Mouse (Mus musculus) kidney, postnatal 14 days (tissue): ENCODE data around the gene Ulk4.

Source experiments
- DNase-seq: peaks from one replicate; pipeline ENCODE4 v3.0.0; 2022; ENCODE audit warnings: mixed read lengths

The Ulk4 gene

DNA sequence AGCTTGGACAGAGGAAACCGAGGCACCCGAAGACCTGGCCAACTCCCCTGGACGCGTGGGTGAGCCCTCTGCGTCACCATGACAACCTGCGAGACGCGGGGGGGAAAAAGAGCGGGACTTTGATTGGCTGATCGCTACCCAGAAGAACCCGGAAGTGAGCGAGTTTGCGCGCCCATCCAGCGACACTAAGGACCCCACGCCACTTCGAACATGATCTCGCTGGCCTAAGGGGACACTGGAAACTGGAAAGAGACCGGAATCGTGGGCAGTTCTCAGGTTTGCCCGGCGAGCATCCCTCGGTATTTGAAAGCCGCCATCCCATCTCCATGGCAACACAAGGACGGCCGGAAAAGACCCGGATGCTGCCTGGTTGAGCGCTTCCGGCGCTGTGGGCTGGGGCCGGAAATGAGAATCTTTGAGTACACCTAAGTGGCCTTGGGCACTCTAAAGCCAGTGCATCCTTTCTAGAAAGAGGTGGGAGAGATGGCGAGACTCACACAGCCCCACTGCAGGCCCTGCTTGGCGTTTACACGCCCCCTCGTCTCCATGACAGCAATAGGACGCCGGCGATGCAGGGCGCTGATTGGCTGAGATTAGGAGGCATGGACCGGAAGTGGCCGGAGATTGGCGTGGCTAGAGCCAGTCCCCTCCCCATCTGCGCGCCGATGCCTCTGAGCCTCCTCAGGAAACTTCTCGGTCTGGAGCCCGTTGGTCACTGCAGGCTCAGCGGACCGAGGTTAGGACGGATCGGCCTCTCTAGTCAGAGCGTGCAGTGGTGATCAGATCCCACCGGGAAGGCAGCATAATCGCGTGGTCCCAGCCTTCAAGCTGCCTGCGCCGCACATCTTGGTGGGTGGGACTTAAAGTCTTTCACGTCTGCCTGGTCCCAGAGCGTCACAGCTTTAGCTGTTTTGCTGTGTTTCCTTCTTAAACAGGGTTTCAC is at the start of gene Ulk4:
Gene Ulk4, minus strand, starts transcription at position 80 of the 943 bp plus-strand sequence.
- peak; percentile 95 for DNase-seq

DNA sequence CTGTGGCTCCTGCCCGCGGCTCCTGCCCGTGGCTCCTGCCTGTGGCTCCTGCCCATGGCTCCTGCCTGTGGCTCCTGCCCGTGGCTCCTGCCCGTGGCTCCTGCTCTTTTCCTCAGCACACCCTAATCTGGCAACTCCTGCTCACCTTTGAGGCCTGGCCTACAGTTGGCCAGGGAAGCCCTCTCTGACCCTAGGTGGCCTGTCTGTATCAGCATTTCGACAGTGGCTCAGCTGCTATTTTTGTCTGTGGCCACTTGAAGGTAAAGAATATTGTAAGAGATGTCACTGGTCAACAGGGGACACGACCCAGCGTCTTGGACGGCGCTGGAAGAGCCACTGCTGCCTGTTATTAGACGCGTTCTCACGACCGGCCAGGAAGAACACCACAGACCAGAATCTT is 45.0 kb upstream of the Ulk4 start:
- DNase-seq = no peak

GRCm38 (mm10) chr9:121321118-121321517 is 44.1 kb upstream of the Ulk4 start:
- DNase-seq = no peak

- DNase-seq = no peak
These were observed 43.4 kb upstream of the Ulk4 start for GRCm38 (mm10) chr9:121320433-121320832.

DNA sequence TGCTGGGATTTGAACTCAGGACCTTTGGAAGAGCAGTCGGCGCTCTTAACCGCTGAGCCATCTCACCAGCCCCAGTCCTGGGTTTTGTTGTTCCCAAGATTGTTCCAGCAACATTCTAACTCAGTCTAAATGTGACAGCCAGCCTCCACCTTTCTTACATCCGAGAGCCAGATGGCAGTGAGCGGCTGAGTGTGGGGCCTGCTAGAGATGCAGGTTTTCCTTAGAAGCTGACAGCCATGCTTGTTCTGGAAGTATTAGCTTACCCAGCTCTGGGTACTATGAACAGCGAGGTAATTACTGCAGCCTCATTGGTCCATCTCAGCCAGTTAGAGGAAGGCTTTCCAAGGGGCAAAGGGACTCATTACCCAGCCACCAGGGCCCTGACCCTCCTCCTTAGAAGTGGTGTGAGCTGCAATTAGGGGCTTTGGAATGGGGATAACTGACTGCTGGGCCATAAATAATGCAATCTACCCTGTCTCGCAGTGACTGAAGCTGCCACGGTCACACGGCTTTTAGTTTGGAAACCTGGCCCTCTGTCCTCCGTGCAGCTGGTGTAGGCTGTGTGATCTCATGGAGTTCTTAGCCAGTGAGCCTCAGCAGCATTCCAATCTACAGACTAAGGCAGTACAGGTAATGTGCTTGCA is 42.4 kb upstream of the Ulk4 start:
- DNase-seq = no peak

DNA sequence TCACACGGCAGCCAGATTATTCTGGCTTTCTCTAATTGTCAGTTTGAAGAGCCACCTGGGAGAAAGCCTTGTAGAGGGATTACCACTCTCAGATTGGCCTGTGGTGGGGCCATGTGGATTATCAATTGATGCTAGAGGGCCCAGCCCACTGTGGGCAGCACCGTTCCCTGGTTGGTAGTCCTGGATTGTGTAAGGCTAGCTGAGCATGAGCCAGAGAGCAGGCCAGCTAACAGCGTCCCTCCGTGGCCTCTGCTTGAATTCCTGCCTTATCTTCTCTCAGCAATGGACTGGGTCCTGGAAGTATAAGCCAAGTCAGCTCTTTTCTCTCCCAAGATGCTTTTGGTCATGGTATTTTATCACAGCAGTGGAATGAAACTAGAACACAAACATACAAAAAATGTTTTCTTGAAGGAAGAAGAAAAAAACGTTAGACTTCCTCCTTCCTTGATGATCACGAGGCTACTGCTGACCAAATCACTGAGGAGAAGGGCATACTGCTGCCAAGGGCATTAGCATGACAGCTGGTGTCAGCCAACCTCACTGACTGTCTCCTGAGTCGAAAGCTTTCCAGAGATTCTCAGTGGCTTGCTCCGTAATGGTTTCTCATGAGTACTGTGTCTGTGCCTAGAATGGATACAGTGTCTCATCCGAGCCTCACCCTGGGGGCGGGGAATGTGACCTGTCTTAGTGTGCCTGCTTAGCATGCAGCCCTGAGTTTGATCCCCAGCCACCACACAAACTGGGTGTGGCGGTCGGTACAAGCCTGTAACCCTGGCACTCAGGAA is 39.8 kb upstream of the Ulk4 start:
- DNase-seq = peak; percentile 33

DNA sequence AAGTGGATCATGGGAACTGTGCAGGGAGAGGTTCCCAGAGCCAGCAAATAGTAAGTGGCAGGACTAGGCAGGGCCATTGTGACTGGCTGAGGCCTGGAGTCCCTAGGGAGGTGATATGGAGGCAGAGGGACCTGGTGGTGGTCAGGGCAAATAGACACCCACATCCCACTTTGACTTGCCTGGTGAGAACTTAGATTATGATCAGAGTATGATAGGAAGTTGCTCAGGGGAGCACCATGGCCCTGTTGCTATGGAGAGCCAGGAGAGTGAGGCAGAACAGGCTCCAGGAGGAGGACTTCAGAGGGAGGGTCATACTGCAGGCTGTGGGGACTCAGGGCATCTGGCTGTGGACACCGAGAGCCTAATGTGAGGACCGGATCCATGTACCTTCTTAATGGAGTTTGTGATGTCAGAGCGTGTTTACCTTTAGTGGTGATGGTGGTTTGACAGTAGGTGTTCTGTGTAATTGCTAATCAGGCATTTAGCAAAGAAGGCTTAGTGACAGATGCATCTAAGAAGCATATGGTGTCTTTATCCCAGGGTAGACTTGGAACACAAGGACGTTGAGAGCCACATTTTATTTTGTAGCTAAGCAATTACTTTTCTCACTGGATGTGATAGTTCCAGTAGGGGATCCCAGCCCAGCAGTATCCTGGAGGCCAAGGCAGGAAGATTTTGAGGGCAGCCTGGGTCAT is 39.1 kb upstream of the Ulk4 start:
- no peak for DNase-seq

DNA sequence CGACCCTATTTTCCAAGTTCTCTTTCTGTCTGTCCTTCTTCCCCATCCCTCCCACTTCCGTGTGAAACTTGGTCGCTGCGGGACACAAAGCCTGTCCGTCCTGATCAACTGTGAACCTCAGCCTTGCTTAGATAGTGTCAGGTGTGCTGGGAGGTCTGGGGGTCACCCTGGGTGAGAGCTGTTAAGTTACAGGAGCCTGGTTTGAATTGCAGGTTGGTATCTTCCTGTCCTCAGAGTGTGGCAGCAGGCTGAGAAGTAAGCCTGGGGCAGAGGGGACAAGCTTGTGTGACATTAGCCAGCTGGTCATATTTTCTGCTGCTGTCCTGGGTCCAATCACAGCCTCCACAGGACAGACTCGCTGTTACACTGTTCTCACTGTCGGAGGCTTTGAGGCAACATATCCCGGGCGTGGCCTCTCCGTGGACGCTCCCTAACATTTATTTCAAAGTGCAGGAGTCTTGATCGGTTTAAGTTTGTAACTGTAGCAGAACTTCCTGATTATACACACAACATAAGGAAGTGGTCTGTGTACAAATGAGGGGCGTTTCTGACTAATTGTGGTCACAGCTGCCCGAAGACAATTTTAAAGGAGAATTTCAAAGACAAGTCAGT is 37.6 kb upstream of the Ulk4 start:
- peak; percentile 62 for DNase-seq

GRCm38 (mm10) chr9:121313656-121314374 is 36.8 kb upstream of the Ulk4 start:
- DNase-seq = peak; percentile 90

DNA sequence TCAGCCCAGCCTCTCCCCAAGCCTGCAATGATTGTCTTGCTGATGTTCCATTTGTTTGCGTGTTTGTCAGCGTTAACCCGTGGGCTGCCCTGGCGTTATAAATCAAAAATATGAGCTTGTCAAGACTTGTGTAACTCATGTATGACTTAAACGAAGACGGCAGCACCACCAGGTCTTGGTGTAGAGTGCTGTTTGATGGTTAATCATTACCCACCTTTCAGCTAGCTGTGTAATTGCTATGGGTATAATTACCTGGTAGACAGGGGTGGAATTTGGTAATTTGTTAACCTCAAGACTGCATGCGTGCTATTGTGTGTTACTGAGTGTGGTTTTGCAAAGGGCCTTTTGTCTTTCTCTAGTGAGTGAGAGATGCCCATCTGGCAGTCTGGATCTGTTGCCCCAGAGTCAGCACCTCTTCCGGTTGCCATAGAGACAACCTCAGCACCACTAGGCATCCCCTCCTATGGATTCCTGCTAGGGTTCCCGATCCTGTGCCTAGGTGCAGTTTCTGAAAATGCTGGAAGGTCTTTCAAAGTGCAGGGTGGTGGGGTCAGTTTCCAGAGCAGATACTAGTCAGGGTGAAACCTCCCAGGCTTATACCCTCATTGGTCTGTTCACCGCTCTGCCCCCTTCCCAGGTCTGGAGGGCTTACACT is 35.4 kb upstream of the Ulk4 start:
- peak; percentile 54 for DNase-seq

GRCm38 (mm10) chr9:121311846-121312236 is 34.8 kb upstream of the Ulk4 start:
- no peak for DNase-seq

DNA sequence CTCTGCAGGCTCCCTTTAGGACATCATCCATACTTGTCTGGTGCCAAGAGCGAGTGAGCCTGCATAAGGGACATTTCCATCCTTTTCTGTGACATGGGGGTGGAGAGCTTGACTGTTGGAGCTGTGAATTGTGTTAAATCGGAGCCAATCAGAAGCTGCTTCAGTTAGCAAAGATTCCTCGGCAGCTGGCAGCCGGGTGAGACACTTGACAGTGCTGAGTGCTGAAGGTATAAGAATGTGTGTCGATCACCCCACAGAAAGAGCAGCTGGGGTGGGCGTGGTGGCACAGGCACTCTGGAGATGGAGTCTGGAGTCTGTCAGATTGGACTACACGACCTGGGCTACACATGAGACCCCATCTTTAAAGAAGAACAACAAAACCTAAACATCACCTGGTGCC is 33.5 kb upstream of the Ulk4 start:
- no peak for DNase-seq

DNA sequence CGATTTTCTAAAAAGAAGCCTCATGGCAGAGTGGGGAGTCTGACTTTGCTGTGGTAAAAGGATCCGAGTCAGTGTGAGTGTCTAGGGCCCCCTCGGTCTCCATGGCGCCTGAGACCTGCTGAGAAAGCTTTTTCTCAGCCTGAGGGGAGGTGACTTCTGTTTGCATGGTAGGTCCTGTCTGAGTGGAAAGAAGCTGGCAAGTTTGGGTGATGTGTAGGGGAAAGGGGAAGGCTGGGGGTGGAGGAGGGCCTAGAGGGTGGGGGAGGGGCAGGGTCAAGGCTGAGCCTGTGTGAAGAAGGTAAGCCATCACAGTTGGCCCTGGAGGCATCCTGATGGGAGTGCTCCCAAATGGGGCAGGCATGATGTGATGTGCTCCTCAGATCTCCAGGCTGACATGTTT is 32.3 kb upstream of the Ulk4 start:
- DNase-seq = no peak

- DNase-seq = no peak
These were observed 28.5 kb upstream of the Ulk4 start for GRCm38 (mm10) chr9:121305456-121305855.

GRCm38 (mm10) chr9:121304520-121304919 is 27.5 kb upstream of the Ulk4 start:
- DNase-seq = no peak

DNA sequence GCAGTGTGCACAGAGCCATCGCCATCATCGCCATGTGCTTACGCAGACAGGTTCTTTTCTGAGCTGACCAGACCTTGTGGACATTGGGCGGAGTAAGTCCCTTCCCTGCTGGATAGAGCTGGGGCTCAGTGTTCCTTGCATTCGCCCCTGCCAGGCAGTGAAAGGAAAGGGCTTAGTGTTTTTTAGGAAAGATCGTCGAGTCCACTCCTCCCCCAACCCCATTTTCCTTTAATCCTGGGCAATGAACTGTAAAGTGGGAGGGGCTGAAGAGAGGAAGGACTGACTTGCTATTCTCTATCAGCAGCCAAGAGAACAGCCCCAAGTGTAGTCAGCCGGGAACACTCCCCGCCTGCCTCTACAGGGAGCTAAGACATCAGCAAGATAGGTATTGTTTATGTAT is 26.8 kb upstream of the Ulk4 start:
- DNase-seq = peak; percentile 29

DNA sequence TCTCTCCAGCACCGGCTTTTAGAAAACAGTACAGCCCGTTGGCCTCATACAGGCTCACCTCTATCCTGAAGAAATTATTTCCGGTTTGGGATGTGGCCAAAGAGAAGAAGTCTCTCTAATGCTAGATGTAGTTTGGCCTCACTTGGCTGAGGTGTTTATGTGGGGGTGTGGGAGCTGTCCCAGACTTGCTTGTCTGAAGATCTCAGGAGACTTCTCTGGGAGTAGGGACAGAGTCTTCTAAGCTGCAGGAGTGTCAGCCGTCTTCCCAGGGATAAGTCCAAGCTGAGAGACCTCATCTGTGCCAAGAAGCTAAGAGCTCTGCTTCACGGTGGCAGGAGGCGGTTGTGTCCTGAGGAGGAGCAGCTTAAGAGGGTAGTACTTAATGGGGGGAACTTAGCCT is 26.1 kb upstream of the Ulk4 start:
- peak; percentile 33 for DNase-seq

GRCm38 (mm10) chr9:121302543-121302942 is 25.5 kb upstream of the Ulk4 start:
- no peak for DNase-seq

GRCm38 (mm10) chr9:121301041-121301920 is 24.3 kb upstream of the Ulk4 start:
- DNase-seq = no peak

GRCm38 (mm10) chr9:121299976-121300570 is 23.1 kb upstream of the Ulk4 start:
- DNase-seq = no peak
